Mouse (Mus musculus) midbrain, embryonic 12.5 days (tissue): Measurements from ENCODE around the gene Iqcj. TPM values are rescaled to one million over a fixed set of nuclear protein-coding genes. Genes with fewer than 3 reads are reported as not detected.
"Not testable (repeated sequence)": the region's sequence is repeated elsewhere in the genome, so short reads cannot be mapped to it uniquely, and the experiment has no call there.

Experiments used
- ATAC-seq: fragments of 200-750 bp; cut with Nextera tagmentation; 2 replicates; pipeline ENCODE4 v1.8.0; 2017; ENCODE audit warnings: low read depth, moderate TSS enrichment, moderate library complexity; ENCODE audit not compliant: low FRiP score
- H3K27ac ChIP-seq: fragments of 300-500 bp; sonication (generic); replicated peaks from 2 replicates; pipeline ENCODE4 v1.5.1; 2016; ENCODE audit warnings: mild to moderate bottlenecking
- H3K27me3 ChIP-seq: fragments of 300-500 bp; sonication (generic); 2 replicates; pipeline ENCODE4 v1.6.1; 2016; ENCODE audit warnings: mild to moderate bottlenecking
- H3K36me3 ChIP-seq: fragments of 300-500 bp; sonication (generic); 2 replicates; pipeline ENCODE4 v1.6.1; 2016
- H3K4me1 ChIP-seq: fragments of 300-500 bp; sonication (generic); 2 replicates; pipeline ENCODE4 v1.6.1; 2016
- H3K4me2 ChIP-seq: fragments of 300-500 bp; sonication (generic); replicated peaks from 2 replicates; pipeline ENCODE4 v1.6.1; 2016; ENCODE audit warnings: mild to moderate bottlenecking, moderate library complexity
- H3K4me3 ChIP-seq: fragments of 300-500 bp; sonication (generic); 2 replicates; pipeline ENCODE4 v1.5.1; 2016; ENCODE audit warnings: mild to moderate bottlenecking
- H3K9ac ChIP-seq: fragments of 300-500 bp; sonication (generic); replicated peaks from 2 replicates; pipeline ENCODE4 v1.6.1; 2016; ENCODE audit warnings: mild to moderate bottlenecking, moderate library complexity
- H3K9me3 ChIP-seq: fragments of 300-500 bp; sonication (generic); 2 replicates; pipeline ENCODE4 v1.6.1; 2016; ENCODE audit warnings: mild to moderate bottlenecking
- WGBS: fragments of 180-500 bp; shearing (Covaris S2); methylation state at CpG from one replicate; pipeline ENCODE4 v1.1.7; 2016; 5-methylcytosine and 5-hydroxymethylcytosine counted together
- polyA plus RNA-seq: library from polyadenylated mRNA; unstranded; fragments of >200 nt; fragmentation: Nextera tagmentation; extraction: Ambion mirVana; gene quantifications from 2 replicates; pipeline ENCODE4 v1.2.1, GENCODE M21; 2016

Gene Iqcj
- polyA plus RNA-seq, 1 experiment from 2014 or later, result 2.0 TPM

- no peak for ATAC-seq
- H3K27ac ChIP-seq, result no peak overlapping the region
Observed at GRCm38 (mm10) chr3:68096724-68097431, 204.9 kb downstream of the Iqcj start.

GRCm38 (mm10) chr3:68099561-68099960 is 207.5 kb downstream of the Iqcj start:
- 88% methylated on average over 6 of the region's 6 CpGs for WGBS
- not testable (repeated sequence) for H3K4me3 ChIP-seq, H3K27me3 ChIP-seq, H3K36me3 ChIP-seq, H3K9me3 ChIP-seq, H3K9ac ChIP-seq, H3K4me2 ChIP-seq, H3K4me1 ChIP-seq, H3K27ac ChIP-seq, ATAC-seq

More at GRCm38 (mm10) chr3:68096724-68097431, 204.9 kb downstream of the Iqcj start:
- Histone ChIP-seq H3K9me3 (no peaks in the 10 kb centered on the region), H3K36me3 (no peaks in the 10 kb centered on the region), H3K4me1 (peaks cover 3% of the 10 kb centered on the region; the same call in 1 of the 2 replicates), H3K27me3 (no peaks in the 10 kb centered on the region), H3K4me2 (no peak overlapping the region), H3K9ac (no peak overlapping the region), H3K4me3 (no peak overlapping the region)
- WGBS, result 88% methylated on average over 4 of the region's 4 CpGs

GRCm38 (mm10) chr3:68101343-68101742 is 209.3 kb downstream of the Iqcj start:
- no peak overlapping the region for H3K4me2 ChIP-seq
- no peak overlapping the region for H3K4me3 ChIP-seq
- no peaks in the 10 kb centered on the region for H3K27me3 ChIP-seq
- no peak overlapping the region for H3K27ac ChIP-seq
- 84% methylated on average over 4 of the region's 4 CpGs for WGBS
- H3K36me3 ChIP-seq, result no peaks in the 10 kb centered on the region
- no peaks in the 10 kb centered on the region for H3K9me3 ChIP-seq
- no peak overlapping the region for H3K9ac ChIP-seq
- peaks cover 3% of the 10 kb centered on the region; the same call in 1 of the 2 replicates for H3K4me1 ChIP-seq
- ATAC-seq, result no peak

- H3K4me3 ChIP-seq, result no peak overlapping the region
- H3K9ac ChIP-seq, result no peak overlapping the region
- H3K27me3 ChIP-seq, result no peaks in the 10 kb centered on the region
- H3K36me3 ChIP-seq, result no peaks in the 10 kb centered on the region
- H3K9me3 ChIP-seq, result no peaks in the 10 kb centered on the region
- no peak for ATAC-seq
- no peak overlapping the region for H3K27ac ChIP-seq
- WGBS, result 79% methylated on average over 2 of the region's 2 CpGs
- no peaks in the 10 kb centered on the region for H3K4me1 ChIP-seq
- H3K4me2 ChIP-seq, result no peak overlapping the region
Observed at GRCm38 (mm10) chr3:68105081-68105685, 213.2 kb downstream of the Iqcj start.

Other genes starting within 250 kb of the Iqcj start
- 2.9 and 6.1 TPM in 2 replicates for gene Iqschfp, start within 50 bp of the Iqcj start, polyA plus RNA-seq
- gene Schip1, start 172.6 kb downstream of the Iqcj start, polyA plus RNA-seq, result 101 and 108 TPM in 2 replicates